Mouse (Mus musculus) liver, adult 2 months (tissue): ENCODE measurements around the gene Rab11fip5.
A peak's percentile ranks its signal among the peaks of the same experiment; 100 is the strongest.

Experiments
- CTCF ChIP-seq: fragments of 200-500 bp; IDR thresholded peaks from 2 replicates; pipeline ENCODE4 v1.5.1; 2011; ENCODE audit warnings: low read depth, low read length, control low read depth
- POLR2A ChIP-seq: fragments of 200-500 bp; IDR thresholded peaks from 2 replicates; pipeline ENCODE4 v1.6.1; 2011; ENCODE audit warnings: low read length, control low read depth; ENCODE audit not compliant: insufficient read depth; ENCODE audit errors: extremely low read depth

DNA sequence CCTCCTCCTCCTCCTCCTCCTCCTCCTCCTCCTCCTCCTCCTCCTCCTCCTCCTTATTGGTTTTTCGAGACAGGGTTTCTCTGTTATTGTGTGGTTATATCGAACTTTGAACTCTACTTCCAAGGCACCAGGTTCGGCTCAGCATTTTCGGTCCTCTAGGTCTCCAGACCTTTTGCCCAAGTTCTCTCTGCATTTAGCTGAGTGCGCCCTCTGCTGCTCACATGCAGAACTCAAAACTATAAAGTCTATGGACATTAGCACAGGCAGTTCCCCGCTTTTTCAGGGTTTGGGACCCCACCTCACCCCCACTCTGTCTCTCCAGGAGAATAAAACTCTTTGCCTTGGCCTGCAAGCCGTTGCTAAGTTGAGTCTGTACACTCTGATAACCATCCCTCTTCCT, 17.4 kb upstream of the Rab11fip5 start:
- TF ChIP-seq POLR2A (no peak), CTCF (peak; percentile 69)
